Mouse (Mus musculus) cerebellum, postnatal 14 days (tissue): ENCODE results near the gene Fam110c.
"Not testable (repeated sequence)": the region's sequence is repeated elsewhere in the genome, so short reads cannot be mapped to it uniquely, and the experiment has no call there.

Source experiments
- DNase-seq, 2 experiments: peaks; one replicate each; pipeline ENCODE4 v3.0.0; 2021; ENCODE audit warnings: mixed read lengths in 2 of 2

The Fam110c gene

GRCm38 (mm10) chr12:31073412-31074354 lies at the start of gene Fam110c:
Gene Fam110c, plus strand, starts transcription at chr12:31073861.
- DNase-seq = peak; percentile 12 to 14

GRCm38 (mm10) chr12:31026423-31026822 lies 47.2 kb upstream of the Fam110c start:
- no peak for DNase-seq

- DNase-seq = no peak
Observed at GRCm38 (mm10) chr12:31052066-31052465, 21.6 kb upstream of the Fam110c start.

- DNase-seq = no peak
Observed at GRCm38 (mm10) chr12:31056291-31056864, 17.3 kb upstream of the Fam110c start.

- DNase-seq = peak in 1 of 2 experiments; percentile 6
Observed at GRCm38 (mm10) chr12:31059393-31059853, 14.2 kb upstream of the Fam110c start.

- no peak for DNase-seq
Observed at GRCm38 (mm10) chr12:31060245-31060644, 13.4 kb upstream of the Fam110c start.

- no peak for DNase-seq
Observed at GRCm38 (mm10) chr12:31071222-31071621, 2.4 kb upstream of the Fam110c start.

- DNase-seq = not testable (repeated sequence)
Observed at GRCm38 (mm10) chr12:31074355-31074786, 710 bp downstream of the Fam110c start.

GRCm38 (mm10) chr12:31074839-31075538 lies 1.3 kb downstream of the Fam110c start:
- DNase-seq = peak; percentile 5 to 11

GRCm38 (mm10) chr12:31077020-31077419 lies 3.4 kb downstream of the Fam110c start:
- DNase-seq = no peak

- DNase-seq = no peak
Observed at GRCm38 (mm10) chr12:31078030-31078429, 4.4 kb downstream of the Fam110c start.

GRCm38 (mm10) chr12:31080352-31080751 lies 6.7 kb downstream of the Fam110c start:
- no peak for DNase-seq

GRCm38 (mm10) chr12:31080890-31081554 lies 7.4 kb downstream of the Fam110c start:
- DNase-seq = no peak

GRCm38 (mm10) chr12:31083007-31083406 lies 9.3 kb downstream of the Fam110c start:
- DNase-seq = no peak

- DNase-seq = no peak
Observed at GRCm38 (mm10) chr12:31083407-31083806, 9.7 kb downstream of the Fam110c start.

- peak; percentile 17 to 21 for DNase-seq
Observed at GRCm38 (mm10) chr12:31087060-31087459, 13.4 kb downstream of the Fam110c start.

GRCm38 (mm10) chr12:31090401-31090800 lies 16.7 kb downstream of the Fam110c start:
- DNase-seq = no peak

- DNase-seq = no peak
Observed at GRCm38 (mm10) chr12:31090882-31091640, 17.4 kb downstream of the Fam110c start.

GRCm38 (mm10) chr12:31092481-31092880 lies 18.8 kb downstream of the Fam110c start:
- DNase-seq = no peak

- no peak for DNase-seq
Observed at GRCm38 (mm10) chr12:31097185-31097584, 23.5 kb downstream of the Fam110c start.

GRCm38 (mm10) chr12:31101190-31101589 lies 27.5 kb downstream of the Fam110c start:
- DNase-seq = no peak

GRCm38 (mm10) chr12:31101821-31102220 lies 28.2 kb downstream of the Fam110c start:
- no peak for DNase-seq
